Mouse (Mus musculus): ENCODE measurements around the gene Ak8.

The Ak8 gene

DNA sequence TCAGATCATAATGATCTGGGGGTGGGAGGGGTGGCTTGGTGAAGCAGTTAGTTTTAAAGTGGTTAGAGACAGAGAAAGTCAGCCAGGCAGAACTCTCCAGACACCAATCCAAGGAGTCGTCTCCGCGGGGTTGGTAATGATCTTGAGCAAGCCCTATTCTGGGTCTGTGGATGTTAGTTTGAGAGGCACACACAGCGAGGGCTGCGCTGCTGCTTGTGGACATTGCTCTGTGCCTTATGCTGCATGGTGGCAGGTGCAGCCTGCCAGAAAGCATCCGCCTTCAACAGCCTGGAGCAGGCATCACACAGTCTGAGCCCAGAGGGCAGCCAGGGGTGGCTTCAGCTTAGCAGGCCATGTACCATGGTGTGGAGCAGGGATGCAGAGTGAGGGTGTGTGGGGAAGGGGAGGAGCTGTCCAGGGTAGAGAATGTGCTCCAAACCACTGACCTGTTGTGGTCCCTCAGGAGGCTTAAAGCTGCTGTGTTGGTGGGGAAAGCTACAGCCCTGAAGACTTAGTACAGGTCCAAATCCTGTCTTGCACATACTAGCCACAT is 87.2 kb downstream of the Ak8 start:
- intact Hi-C loops (cut with DNase I): no loop called here

DNA sequence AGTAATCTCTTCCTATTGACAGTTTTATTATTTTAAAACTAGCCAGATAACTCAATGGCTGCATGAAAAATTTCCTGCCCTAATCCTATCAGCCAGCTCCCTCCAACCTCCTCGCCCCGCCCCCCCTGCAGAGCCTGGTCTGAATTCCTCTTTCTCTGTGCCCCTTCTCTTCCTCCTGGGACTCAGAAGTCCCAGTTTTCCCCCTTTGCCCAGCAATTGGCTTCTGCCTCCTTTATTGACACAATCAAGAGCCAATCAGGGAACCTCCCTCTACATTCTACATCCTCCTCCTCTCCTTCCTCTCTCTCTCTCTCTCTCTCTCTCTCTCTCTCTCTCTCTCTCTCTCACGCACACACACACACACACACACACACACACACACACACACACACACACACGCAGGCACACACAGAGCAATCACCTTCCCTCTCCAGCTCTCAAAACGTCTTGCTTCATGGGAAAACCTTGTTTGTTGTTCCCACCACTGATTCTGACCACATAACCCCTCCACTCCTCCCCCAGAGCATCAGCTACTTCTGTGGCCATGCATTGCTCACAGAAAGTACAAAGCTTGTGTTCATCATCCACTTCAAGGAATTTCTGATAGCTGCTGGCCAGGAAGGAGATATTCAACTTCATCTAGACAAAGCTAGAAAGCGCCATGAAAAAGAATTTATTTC is 93.1 kb downstream of the Ak8 start:
- intact Hi-C loops (cut with DNase I): no loop called here

- intact Hi-C loops (cut with DNase I): no loop called here
Measured at GRCm38 (mm10) chr2:28794623-28795022, 94.7 kb downstream of the Ak8 start.

DNA sequence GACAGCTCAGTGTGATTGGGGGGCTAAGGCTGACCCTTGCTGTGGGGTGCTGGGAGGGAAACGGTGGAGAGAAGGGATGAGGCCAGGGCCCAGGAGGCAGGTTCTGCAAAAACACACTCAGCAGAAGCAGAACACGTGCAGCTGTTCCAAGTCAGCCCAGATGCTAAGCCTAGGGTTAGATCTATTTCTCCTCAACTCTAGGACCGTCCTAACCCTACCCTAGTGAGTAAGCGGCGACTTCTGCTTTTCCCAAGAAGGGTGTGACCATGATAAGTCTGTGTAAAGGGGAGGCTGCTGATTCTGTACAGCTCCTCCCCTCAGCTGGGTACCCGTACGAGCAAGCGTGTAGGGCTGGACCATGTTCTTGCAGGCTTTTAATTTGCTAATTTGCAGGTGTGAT is 96.3 kb downstream of the Ak8 start:
- intact Hi-C loops (cut with DNase I): no loop called here

DNA sequence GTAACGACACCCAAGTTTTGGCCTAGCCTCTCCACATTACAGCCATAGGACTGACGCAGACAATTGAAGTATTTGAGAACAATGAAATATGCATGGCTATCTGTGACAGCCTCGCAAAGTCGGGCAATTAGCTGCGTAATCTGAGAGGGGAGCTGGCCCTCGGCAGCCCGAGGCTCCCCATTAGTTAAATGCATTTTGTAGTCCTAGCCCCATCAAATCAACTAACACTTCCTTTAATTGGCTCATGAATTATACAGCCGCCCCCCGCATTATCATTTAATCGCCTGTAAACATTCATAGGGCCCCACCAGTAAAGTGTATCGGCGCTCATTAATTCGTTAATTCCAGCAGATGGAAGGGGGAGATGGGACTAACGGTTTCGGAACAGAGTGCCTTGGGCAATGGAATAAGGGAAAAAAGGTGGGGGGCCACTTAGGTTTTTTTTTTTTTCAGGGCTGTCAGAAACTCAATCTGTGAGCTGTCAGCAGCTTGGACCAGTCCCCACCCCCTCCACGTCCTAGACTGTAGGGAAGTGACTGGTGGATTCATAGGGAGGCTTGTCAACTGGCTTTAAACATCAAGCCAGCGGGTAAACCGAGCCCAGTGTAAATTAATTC is 97.6 kb downstream of the Ak8 start:
- intact Hi-C loops (cut with DNase I): no loop called here

DNA sequence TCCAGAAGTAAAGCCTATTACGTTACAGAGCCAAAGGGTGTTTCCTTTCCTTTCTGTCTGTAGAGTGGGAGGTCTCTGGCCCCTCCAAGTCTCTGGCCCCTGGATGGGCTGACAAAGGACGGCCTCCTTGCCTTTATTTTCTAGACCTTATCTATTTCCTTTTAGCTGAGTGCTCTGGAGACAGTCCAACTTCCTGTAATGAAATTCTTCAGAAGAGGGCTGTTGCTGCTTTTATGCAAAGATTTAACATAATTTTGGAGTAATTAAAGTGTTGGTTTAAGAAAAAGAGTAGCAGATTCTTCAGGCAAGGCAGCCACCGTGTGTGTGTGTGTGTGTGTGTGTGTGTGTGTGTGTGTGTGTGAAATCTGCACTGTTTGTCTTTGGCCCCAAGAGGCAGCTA is 98.4 kb downstream of the Ak8 start:
- intact Hi-C loops (cut with DNase I): no loop called here

DNA sequence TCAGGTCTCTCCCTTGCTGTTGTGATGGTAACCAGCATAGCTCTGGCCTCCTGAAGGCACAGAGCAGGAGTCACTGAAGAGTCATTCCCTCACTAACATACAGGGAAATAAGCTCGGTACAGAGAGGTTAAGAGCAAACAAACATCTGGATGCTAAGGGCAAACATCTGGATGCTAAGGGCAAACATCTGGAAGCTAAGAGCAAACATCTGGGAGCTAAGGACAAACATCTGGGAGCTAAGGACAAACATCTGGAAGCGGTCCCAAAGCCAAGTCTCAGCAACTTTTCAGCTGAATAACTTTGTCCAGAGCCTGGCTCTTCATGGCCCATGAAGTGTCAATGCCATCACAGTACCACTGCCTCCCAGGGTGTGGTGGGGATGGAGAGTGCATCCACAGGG is 99.6 kb downstream of the Ak8 start:
- intact Hi-C loops (cut with DNase I): no loop called here

DNA sequence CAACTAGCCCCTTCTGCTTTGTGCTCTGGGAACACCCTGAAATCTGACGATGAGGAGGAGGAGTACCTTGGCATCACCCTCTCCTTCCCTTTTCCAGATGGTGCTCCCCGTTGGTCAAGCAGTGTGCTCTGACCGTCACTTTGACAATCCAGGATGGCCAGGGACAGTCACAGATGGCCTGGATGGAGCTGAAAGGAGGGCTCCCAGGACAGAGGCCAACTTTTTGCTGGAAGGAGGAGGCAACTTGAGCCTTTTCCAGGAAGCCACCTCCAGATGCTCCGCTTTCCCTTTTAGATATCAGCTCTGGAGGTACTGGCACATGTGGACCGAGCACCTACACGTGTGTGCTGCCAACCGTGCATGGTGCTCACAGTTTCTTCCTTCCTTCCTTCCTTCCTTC is 103.4 kb downstream of the Ak8 start:
- intact Hi-C loops (cut with DNase I): no loop called here

DNA sequence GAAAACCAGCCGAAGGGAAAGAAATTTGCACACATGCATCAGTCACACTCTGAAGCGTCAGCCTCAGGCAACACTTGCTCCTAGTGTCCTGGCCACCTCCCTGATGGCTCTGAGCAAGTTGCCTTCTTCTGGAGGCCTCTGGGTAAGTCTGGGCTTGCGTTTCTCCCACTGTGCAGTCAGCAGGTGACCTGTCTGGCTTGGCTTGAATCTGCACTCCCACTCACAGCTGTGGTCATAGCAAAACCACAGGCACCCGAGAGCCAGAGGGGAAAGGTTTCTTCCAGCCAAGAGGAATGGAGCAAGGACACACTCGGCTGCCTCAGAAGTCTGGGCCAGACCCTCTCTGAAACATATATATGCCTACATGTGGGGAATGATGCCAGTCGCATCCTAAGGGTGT is 108.9 kb downstream of the Ak8 start:
- intact Hi-C loops (cut with DNase I): no loop called here

DNA sequence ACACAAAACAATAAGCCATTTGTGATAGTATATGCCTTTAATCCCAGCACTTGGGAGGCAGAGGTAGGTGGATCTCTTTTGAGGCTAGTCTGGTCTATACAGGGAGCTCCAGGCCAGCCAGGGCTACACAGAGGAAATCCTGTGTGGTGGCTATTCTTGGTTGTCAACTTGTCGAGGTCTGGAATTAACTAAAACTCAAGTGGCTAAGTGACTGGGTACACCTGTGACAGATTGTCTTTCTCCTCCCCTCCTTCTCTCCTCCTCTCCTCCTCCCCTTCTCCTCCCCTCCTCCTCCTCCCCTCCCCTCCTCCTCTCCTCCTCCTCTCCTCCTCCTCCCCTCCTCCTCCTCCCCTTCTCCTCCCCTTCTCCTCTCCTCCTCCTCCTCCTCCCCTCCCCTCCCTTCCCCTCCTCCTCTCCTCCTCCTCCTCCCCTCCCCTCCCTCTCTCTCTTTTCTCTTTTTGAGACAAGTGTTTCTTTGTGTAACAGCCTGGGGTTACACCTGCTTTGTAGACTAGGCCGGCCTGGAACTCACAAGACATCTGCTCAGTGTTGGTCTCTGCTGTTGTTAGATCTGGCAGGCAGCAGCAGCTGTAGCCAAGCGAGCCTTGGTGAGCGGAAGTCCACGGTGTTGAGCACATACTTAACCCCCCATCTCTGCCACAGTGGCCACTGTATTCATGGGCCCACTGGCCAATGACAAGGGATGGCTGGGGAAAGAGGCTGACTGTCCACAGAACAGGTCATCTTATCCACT is 110.5 kb downstream of the Ak8 start:
- intact Hi-C loops (cut with DNase I): no loop called here

GRCm38 (mm10) chr2:28818866-28819265 is 118.9 kb downstream of the Ak8 start:
- intact Hi-C loops (cut with DNase I): no loop called here

DNA sequence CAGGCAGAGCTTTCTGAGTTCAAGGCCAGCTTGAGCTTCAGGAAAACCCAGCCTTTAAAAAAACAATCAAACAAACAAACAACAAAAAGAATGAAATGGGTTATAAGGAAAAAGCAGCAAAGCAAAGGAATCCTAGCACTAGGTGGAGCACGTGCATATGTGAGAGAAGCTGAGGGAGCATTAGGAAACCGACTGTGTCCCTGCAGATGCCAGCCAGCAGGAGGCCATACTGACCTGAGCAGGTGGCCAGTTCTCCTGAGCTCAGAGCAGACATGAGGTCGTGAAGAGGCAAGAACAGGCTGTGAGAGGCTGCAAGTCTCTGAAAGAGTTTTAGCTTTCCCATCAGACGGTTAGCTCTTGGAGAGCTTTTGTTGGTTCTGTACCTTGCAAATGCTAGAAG is 129.3 kb downstream of the Ak8 start:
- intact Hi-C loops (cut with DNase I): no loop called here

- intact Hi-C loops (cut with DNase I): loop anchor here (10.0 kb wide), 1 partner anchor 152 kb away; no protein-coding TSS in a partner anchor
Measured at GRCm38 (mm10) chr2:28836181-28836940, 136.4 kb downstream of the Ak8 start.

GRCm38 (mm10) chr2:28839501-28840221 is 139.7 kb downstream of the Ak8 start:
- intact Hi-C loops (cut with DNase I): loop anchor here (5.0 to 10.0 kb wide), 2 partner anchors 82 to 155 kb away; no protein-coding TSS in a partner anchor

GRCm38 (mm10) chr2:28840222-28840951 is 140.4 kb downstream of the Ak8 start, which contains the start of the genes Gtf3c4 and Ddx31:
Gtf3c4 (minus strand) TSS chr2:28840360.
Ddx31 (plus strand) TSS chr2:28840406.
- intact Hi-C loops (cut with DNase I): loop anchor here (5.0 kb wide), 1 partner anchor 83 kb away; no protein-coding TSS in a partner anchor

DNA sequence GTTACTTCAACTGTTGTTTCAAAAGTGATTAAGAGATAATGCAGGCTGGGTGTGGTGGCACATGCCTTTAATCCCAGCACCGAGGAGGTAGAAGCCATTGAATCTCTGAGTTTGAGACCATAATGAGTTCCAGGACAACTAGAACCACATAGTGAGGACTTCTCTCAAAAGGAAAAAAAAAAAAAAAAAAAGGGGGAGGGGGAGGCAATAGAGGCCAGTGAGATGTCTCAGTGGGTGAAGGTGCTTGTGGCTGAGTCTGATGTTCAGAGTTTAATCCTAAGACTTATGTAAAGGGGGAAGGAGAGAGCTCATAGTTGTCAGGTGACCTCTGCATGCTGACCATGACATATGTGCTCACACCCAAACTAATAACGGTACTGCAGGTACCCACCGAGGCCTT is 142.1 kb downstream of the Ak8 start:
- intact Hi-C loops (cut with DNase I): loop anchor here (5.0 kb wide), 1 partner anchor 85 kb away; no protein-coding TSS in a partner anchor

DNA sequence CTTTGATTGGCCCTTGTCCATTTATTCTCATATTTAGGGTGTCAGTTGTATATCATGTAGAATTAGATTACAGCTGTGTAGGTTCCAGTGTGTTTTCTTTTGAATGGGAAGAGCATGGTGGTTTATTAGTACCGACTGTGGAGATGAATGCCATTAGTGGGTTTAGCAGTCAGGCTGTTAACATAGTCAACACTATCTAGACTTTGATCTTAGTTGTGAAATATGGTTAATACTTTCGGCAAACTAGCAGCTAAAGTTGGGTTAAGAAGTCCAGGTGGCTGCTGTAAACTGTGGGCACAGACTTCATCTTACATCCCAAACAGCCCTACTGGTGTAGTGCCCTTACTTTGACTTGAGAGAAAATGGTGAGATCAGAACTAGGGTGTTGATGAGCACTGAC is 148.9 kb downstream of the Ak8 start:
- intact Hi-C loops (cut with DNase I): no loop called here

DNA sequence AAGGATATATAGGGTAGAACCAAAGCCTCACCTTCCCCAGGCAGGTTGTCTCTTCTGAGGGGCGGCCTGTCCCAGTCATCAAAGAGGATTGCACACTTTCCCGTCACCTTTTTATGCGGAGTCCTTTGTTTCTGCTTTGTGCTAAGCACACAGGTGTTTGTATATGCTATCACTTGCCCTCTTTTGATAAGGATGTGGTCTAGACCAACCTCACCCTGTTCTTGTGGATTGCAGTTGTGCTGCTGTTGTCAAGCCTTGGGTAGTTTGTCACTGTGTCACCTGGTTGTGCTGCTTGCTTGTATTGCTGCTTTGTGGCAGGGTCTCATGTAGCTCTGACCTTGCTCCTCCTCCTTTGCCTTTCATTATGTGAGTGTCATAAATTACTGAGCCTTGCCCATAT is 152.6 kb downstream of the Ak8 start:
- intact Hi-C loops (cut with DNase I): no loop called here

DNA sequence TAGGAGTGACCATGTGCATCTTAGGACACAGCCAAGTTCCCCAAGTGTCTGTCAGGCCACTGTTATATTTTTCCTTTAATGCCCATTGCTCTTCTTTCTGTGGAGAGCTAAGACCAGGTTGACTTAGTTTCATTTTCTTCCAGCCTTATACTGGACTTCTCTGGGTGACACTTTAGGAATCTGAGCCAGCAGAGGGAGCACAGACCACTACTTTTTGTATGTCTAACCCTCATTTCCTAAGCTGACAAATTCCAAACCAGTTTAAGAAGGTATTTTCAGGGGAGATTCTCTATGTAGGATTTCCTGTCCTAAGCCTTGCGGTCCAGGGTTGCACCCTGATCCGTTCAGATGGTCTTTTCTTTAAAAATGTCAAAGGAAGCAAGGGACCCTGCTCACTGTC is 155.8 kb downstream of the Ak8 start:
- intact Hi-C loops (cut with DNase I): no loop called here

DNA sequence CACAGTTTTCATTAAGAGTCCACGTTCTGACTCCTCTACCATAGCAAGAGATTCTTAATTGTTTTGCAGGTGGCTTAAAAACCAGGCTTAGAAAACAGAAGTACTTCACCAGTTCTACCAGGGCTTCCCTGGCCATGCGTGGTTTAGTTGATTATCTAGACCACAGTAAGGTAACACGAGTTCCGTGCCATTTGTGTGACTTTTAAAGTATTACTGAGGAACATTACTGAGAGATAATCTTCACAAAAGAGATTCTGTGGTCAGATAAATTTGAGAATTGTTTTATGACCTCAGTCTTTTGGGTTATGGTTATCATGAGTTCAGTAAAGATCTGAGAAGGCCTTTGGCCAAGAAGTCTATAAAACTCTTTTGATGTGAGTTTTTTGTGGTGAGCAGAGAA is 159.3 kb downstream of the Ak8 start:
- intact Hi-C loops (cut with DNase I): no loop called here

Data from adrenal gland (tissue).